Mouse (Mus musculus): ENCODE data around the gene Thy1.

- TF ChIP-seq POLR2A (IDR thresholded peaks at IDR 0.05; ENCODE audit: extremely low read depth, insufficient read depth, low read length) (no peak), CTCF (IDR thresholded peaks at IDR 0.05; ENCODE audit: extremely low read depth, insufficient read depth, low read length) (no peak)
Observed at GRCm38 (mm10) chr9:44029580-44030236, 13.5 kb upstream of the Thy1 start.
